Mouse (Mus musculus) hematopoietic stem cell, adult 5-6 weeks (primary cell): ENCODE results near the gene Neu1. TPM values are rescaled to one million over a fixed set of nuclear protein-coding genes. Genes with fewer than 3 reads are reported as not detected.
"Not testable (repeated sequence)": the region's sequence is repeated elsewhere in the genome, so short reads cannot be mapped to it uniquely, and the experiment has no call there.

Source experiments
- ATAC-seq, 2 experiments: fragments of 125-278 bp in 1 of 2; replicated peaks in 1 of 2; 2 replicates each; pipeline ENCODE4 v1.8.0; 2016 to 2017; ENCODE audit warnings: inconsistent platforms in 2 of 2, mild to moderate bottlenecking in 2 of 2, moderate number of reproducible peaks in 2 of 2, low read depth in 1 of 2, moderate TSS enrichment in 1 of 2; ENCODE audit not compliant: low FRiP score in 2 of 2, poor library complexity in 2 of 2, severe bottlenecking in 2 of 2, insufficient read depth in 1 of 2, low TSS enrichment in 1 of 2
- total RNA-seq: library from RNA; stranded (forward); fragments of 172-1452, 232-1000 nt; gene quantifications from 2 replicates; pipeline ENCODE4 v1.2.3, GENCODE M21; 2017

Neu1 gene
- total RNA-seq, 1 experiment from 2014 or later, result 6.9 TPM

DNA sequence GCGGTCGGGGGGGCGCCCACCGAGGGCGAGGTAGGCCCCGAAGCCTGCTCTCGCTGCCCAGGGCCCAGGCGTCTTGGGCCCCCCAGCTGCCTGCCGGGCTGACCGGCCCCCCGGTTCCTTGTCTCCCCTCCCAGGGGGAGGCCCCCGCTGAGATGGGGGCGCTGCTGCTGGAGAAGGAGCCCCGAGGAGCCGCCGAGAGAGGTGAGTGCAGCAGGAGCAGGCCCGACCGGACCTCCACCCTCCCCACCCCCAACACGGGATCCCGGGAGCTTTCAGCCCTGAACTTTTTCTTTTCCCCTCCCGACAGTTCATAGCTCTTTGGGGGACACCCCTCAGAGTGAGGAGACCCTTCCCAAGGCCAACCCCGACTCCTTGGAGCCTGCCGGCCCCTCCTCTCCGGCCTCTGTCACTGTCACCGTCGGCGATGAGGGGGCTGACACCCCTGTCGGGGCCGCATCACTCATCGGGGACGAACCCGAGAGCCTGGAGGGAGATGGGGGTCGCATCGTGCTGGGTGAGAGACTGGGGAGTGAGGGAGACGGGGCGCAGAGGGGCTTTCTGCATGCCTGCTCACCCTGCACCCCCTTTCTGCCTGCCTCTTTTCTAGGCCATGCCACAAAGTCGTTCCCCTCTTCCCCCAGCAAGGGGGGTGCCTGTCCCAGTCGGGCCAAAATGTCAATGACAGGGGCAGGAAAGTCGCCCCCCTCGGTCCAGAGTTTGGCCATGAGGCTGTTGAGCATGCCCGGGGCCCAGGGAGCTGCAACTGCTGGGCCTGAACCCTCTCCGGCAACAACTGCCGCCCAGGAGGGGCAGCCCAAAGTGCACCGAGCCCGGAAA, 31.8 kb upstream of the Neu1 start:
- no peak; a peak in 1 of 4 replicates for ATAC-seq

DNA sequence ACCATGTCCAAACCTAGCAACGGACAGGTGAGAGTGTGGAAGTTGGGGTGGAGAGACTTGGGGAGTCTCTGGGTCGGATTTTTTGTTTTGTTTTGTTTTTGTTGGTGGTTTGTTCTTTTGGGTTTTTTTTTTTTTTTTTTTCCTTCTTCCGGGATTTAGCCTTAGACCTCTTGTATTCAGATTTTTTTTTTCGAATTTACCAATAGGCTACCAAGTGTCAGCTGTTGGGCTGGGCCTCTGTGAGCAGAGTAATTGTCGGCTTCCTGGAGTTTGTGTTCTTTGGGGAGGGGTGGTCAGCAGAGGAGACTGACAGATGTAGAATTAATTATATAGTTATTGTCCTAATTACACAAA, 31.2 kb upstream of the Neu1 start:
- no peak for ATAC-seq

DNA sequence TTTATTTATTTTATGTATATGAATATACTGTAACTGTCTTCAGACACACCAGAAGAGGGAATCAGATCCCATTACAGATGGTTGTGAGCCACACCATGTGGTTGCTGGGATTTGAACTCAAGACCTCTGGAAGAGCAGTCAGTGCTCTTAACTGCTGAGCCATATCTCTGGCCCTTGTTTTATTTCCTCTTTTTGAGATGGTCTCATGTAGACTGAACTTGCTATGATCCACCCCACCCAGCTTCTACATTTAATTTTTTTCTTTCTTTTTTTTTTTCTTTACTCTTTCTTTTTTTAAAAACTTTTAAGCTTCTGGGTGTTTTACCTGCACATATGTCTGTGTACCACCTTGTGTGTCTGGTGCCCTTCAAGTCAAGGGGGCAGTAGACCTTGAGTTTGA, 30.2 kb upstream of the Neu1 start:
- ATAC-seq, result not testable (repeated sequence)

DNA sequence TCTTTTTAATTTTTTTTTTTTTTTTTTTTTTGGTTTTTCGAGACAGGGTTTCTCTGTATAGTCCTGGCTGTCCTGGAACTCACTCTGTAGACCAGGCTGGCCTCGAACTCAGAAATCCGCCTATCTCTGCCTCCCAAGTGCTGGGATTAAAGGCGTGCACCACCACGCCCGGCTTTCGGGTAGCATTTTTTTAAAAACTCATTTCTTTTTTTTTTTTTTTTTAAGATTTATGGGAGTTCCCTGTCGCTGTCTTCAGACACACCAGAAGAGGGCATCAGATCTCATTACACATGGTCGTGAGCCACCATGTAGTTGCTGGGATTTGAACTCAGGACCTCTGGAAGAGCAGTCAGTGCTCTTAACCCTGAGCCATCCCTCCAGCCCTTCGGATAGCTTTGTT, 29.1 kb upstream of the Neu1 start:
- not testable (repeated sequence) for ATAC-seq

DNA sequence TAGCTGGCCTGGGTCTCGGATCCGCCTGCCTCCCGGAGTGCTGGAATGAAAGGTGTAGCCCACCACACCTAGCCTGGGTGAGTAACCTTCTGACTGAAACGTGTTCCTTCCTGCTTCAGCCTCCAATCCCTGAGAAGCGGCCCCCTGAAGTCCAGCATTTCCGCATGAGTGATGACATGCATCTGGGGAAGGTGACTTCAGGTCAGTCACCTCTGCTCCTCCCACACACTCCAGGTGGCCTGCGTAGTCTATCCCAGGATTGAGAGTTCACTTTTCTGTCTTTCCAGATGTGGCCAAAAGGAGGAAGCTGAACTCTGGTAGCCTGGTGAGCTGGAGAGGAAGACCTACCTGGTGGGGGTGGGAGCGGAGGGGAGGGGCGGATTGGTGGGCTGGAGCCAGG, 28.2 kb upstream of the Neu1 start:
- no peak for ATAC-seq

DNA sequence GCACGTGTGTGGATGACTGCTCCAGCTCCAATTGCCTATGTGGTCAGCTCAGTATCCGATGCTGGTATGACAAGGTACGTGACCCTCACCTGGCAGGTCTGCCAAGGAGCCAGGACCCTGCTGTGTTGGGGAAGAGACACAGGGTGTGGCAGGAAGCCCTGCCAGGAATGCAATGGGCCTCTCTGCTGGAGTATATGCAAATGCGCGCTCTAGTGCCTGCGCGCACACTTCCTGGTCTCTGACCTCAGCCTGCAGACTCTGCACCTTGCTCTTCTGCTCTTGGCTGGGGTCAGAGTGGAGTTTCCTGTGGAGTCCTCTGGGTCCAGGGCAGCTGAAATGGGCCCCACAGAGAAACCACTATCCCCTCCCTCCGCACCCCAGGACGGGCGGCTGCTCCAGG, 20.1 kb upstream of the Neu1 start:
- ATAC-seq, result no peak

DNA sequence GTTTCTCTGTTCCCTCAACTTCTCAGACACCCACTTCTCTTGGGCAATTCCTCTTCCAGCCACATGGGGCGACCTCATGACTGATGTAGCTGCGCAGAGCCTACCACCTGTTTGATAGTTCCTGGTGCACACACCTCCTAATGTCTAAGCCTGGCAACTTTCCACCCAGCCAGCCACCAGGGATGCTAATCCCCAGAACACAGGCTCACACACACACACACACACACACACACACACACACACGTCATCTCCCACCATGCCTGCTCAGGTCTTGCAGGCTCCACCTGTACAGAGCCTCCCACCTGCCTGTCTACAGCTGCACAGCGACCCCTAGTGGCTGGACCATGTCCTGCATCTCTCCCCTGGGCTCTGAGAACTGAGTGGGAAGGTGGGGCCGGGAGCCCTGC, 19.1 kb upstream of the Neu1 start:
- ATAC-seq, result peak; percentile 50 to 79

DNA sequence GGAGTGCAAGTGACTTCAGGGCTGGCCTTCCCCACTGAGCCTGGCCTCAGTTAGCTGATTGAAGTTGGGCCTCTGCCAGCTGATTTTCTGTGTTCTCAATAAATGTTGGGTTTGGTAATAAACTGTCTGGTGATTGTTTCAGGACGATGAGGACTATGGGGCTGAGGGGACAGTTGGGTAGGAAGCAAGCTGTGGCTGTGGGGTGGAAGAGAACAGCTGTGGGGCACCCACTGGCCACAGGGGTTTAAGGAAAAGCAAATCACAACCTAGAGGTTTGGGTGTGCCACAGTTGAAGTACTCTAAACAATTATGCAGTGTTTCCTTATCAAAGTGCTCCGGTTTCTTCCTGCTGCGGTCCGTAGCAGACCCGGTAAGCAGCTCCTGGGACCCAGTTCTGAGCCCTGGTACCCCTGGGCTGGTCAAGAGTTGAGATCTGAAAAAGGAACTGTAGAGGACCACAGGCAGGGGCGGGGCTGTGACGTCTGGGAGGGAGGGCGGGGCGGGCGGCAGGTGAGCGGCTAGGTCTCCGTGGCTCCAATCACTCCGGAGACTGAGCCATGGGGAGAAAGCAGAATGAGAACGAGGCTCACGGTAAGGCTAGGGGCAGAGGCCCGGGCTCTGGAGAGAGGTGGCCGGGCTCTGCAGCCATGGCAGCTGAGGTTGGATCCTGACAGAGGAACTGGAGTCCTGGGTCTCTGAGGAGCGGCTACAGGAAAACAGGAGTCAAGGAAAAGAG, 17.0 kb upstream of the Neu1 start, which contains the start of gene Slc44a4:
TSS of gene Slc44a4 (plus strand) at position 537 of the 736 bp plus-strand sequence.
- ATAC-seq, result no peak

DNA sequence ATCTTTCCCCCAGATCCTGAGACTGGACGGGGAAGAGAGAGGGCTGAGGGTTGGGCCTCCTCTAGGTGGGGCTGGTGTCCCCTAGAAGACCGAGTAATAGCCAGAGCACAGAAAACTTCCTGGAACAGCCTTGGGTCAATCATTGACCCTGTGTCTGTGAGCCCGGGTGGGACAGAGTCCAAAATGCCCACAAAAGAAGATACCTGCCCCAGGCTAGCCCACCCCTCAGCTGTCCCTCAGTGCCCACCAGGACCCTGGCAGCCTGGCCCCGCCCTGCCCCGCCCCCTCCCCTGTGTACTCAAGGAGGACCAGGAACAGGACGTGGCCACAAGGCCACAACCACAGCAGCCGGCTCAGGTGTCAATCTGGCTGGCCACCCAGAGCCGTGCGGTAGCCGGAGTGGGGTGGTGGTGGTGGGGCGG, 15.6 kb upstream of the Neu1 start:
- ATAC-seq, result peak in 1 of 2 experiments; percentile 29; a peak in 2 of 4 replicates

DNA sequence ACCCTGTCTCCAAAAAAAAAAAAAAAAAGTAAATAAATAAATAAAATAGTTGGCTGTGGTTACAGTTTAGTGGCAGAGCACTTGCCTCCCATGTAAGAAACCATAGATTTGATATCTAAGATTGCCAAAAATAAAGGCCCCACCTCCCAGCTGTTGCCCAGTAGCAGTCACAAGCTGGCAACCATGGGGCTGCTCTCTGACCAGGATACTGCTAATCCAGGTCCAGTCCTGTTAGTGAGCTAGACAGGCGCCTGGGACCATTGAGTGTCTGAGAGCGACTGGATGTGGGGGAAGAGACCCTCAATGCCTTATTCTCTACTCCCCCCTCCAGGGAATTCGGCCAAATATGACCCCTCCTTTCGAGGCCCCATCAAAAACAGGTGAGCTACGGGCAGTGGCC, 14.7 kb upstream of the Neu1 start:
- no peak for ATAC-seq

DNA sequence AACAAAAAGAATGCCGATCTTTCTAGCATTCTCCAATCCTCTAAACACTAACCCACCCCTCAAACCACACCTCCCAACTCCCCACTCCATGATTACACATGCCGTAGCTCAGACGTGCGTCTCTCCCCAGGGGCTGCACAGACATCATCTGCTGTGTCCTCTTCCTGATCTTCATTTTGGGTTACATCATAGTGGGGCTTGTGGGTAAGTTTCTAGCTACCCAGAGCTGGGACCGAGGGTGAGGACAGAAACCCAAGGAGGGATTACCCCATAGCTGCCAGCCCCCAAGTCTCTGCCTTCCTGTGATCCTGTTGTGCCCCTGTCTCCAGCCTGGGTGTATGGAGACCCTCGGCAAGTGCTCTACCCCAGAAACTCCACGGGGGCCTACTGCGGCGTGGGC, 13.9 kb upstream of the Neu1 start:
- ATAC-seq, result no peak

DNA sequence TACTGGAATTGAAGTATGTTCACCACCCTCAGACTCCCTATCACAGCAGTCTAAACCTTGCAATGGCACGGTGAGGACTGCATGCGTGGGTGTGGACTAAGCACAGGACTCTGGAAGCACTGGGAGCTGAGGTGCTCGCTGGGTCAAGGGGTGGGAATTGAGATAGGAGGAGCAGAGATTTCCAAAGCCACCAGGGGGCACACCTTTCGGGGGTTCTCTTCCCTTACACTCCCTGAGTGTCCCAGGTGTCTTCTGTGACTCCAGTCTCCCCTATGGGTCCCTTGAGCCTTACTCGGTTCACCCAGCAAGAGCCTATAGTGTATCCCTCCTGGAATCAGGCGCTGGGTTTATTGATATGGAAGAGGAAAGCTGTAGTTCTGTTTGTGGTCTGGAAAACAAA, 8.1 kb upstream of the Neu1 start:
- no peak for ATAC-seq

DNA sequence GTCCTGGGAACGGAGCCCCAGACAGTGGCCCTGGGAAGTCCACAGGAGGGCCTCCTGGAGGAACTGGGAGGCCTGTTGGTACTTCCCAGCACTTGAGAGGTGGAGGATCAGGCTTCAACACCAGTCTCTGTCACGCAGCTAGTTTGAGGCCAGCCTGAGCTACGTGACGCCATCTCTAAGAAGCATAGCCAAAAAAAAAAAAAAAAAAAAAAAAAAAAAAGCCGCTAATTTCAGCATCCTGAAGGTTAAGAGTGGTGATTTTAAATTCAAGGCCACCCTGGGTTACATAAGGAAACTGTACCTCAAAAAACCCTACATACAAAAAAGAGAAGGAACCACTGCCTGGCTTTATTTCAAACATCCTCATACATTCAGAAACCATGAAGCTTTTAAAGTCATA, 6.8 kb upstream of the Neu1 start:
- no peak for ATAC-seq

DNA sequence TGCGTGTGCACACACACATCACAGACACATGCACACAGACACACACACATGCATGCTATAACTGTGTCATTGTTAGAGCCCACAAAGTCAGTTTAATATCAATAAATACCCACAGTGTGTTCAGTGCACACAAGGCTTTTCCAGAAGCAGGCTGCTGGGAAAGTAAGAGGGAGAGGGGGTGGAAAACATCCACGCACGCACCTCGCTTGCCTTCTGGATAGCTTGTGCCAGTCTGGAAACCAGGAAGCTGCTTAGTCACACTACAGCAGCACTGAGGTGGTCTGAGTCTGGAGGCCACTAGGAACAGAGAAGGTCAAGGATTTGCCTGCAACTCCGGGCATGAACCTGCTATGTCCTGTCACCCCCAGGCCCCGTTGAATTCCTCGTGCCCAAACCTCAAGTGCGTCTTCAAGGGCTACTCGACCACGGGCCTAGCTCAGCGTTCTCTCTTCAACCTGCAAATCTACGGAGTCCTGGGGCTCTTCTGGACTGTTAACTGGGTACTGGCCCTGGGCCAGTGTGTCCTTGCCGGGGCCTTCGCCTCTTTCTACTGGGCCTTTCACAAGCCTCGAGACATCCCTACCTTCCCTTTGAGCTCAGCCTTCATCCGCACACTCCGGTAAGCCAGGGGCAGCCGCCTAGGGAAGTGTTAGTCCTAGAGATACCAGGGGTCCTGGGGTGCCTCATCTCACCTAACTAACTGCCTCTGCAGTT, 3.6 kb upstream of the Neu1 start:
- ATAC-seq, result no peak

DNA sequence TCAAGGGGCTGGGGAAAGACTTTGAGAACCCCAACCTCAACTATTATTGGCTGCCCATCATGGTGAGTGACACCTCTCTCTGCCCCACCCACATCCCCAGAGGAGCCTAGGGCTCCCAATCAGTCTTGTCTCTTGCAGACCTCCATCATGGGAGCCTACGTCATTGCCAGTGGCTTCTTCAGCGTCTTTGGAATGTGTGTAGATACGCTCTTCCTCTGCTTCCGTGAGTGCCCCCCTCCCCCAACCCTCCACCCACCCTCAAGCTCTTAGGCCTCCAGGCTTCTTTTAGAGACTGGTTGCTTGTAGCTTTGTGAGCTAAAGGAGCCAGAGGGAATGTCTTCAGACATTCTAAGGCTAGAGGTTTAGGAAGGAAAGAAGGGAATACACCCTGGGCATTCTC, 2.2 kb upstream of the Neu1 start:
- no peak for ATAC-seq

DNA sequence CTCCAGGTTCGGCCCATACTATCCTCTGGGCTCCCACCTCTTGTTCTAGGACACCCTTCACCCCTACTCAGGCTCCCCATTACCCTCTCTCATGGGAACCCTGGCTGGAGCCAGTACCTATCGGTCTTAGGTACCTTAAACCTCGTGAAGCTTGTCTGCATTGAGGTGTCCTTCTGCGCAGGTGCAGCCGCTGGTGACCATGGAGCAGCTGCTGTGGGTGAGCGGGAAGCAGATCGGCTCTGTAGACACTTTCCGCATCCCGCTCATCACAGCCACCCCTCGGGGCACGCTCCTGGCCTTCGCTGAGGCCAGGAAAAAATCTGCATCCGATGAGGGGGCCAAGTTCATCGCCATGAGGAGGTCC, 664 bp downstream of the Neu1 start:
- no peak for ATAC-seq

DNA sequence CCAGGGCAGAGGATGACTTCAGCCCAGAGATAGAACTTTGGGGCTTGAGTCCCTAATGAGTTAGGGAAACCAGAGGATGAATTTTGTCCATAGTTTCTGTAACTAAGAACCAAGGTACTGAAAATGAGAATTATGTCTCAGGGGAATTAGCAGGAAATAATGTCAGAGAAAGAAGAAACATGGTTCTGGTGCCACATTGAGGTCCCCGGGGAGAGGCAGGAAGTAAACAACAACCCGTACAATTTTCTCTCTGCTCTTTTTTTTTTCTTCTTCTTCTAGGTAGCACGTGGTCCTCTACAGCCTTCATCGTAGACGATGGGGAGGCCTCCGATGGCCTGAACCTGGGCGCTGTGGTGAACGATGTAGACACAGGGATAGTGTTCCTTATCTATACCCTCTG, 1.2 kb downstream of the Neu1 start:
- no peak for ATAC-seq

DNA sequence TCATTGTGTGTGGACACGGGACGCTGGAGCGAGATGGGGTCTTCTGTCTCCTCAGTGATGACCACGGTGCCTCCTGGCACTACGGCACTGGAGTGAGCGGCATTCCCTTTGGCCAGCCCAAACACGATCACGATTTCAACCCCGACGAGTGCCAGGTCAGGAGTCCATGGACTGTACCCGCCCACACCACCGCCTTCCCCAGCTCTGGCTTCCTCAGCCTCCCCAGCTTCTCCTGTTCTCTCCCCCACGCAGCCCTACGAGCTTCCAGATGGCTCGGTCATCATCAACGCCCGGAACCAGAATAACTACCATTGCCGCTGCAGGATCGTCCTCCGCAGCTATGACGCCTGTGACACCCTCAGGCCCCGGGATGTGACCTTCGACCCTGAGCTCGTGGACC, 3.0 kb downstream of the Neu1 start:
- no peak for ATAC-seq
